Mouse (Mus musculus) skeletal muscle tissue, adult 2 months (tissue): ENCODE measurements around the gene Dpt.
"Not testable (repeated sequence)": the region's sequence is repeated elsewhere in the genome, so short reads cannot be mapped to it uniquely, and the experiment has no call there.

ENCODE experiments used
- DNase-seq: peaks from one replicate; pipeline ENCODE4 v3.0.0-alpha.2; 2012; ENCODE audit warnings: low read depth, low spot score

Dpt gene

GRCm38 (mm10) chr1:164796471-164796870 lies at the start of gene Dpt:
Gene Dpt (plus strand): TSS chr1:164796644.
- DNase-seq = peak; percentile 81

GRCm38 (mm10) chr1:164753736-164754135 lies 42.7 kb upstream of the Dpt start:
- DNase-seq = no peak

GRCm38 (mm10) chr1:164755671-164756070 lies 40.8 kb upstream of the Dpt start:
- DNase-seq = no peak

- DNase-seq = peak; percentile 24
Observed at GRCm38 (mm10) chr1:164756951-164757350, 39.5 kb upstream of the Dpt start.

- DNase-seq = no peak
Observed at GRCm38 (mm10) chr1:164758401-164758800, 38.0 kb upstream of the Dpt start.

- no peak for DNase-seq
Observed at GRCm38 (mm10) chr1:164762276-164762675, 34.2 kb upstream of the Dpt start.

GRCm38 (mm10) chr1:164766646-164767045 lies 29.8 kb upstream of the Dpt start:
- peak; percentile 18 for DNase-seq

- DNase-seq = peak; percentile 97
Observed at GRCm38 (mm10) chr1:164770611-164771010, 25.8 kb upstream of the Dpt start.

GRCm38 (mm10) chr1:164780851-164781510 lies 15.5 kb upstream of the Dpt start:
- no peak for DNase-seq

GRCm38 (mm10) chr1:164786165-164786564 lies 10.3 kb upstream of the Dpt start:
- peak; percentile 73 for DNase-seq

- DNase-seq = peak; percentile 75
Observed at GRCm38 (mm10) chr1:164787771-164788170, 8.7 kb upstream of the Dpt start.

GRCm38 (mm10) chr1:164788292-164788691 lies 8.2 kb upstream of the Dpt start:
- DNase-seq = no peak

- not testable (repeated sequence) for DNase-seq
Observed at GRCm38 (mm10) chr1:164790296-164790695, 6.1 kb upstream of the Dpt start.

GRCm38 (mm10) chr1:164793049-164793448 lies 3.4 kb upstream of the Dpt start:
- DNase-seq = peak; percentile 50

- no peak for DNase-seq
Observed at GRCm38 (mm10) chr1:164797746-164798285, 1.4 kb downstream of the Dpt start.

- peak; percentile 92 for DNase-seq
Observed at GRCm38 (mm10) chr1:164798471-164798922, 2.1 kb downstream of the Dpt start.

- DNase-seq = no peak
Observed at GRCm38 (mm10) chr1:164799161-164799560, 2.7 kb downstream of the Dpt start.

GRCm38 (mm10) chr1:164804277-164804676 lies 7.8 kb downstream of the Dpt start:
- DNase-seq = no peak

GRCm38 (mm10) chr1:164804751-164805435 lies 8.4 kb downstream of the Dpt start:
- no peak for DNase-seq

- DNase-seq = peak; percentile 61
Observed at GRCm38 (mm10) chr1:164809371-164809770, 12.9 kb downstream of the Dpt start.

- no peak for DNase-seq
Observed at GRCm38 (mm10) chr1:164811296-164811695, 14.9 kb downstream of the Dpt start.

- DNase-seq = peak; percentile 76
Observed at GRCm38 (mm10) chr1:164814243-164814642, 17.8 kb downstream of the Dpt start.

- DNase-seq = peak; percentile 77
Observed at GRCm38 (mm10) chr1:164815330-164815729, 18.9 kb downstream of the Dpt start.
